Mouse (Mus musculus): ENCODE data around the gene Ube2e3. TPM values are rescaled to one million over a fixed set of nuclear protein-coding genes. Genes with fewer than 3 reads are reported as not detected.
A peak's percentile ranks its signal among the peaks of the same experiment; 100 is the strongest.

The Ube2e3 gene
- 95.8 and 110 TPM in 2 replicates for polyA plus RNA-seq (2015; fragmentation: Nextera tagmentation; extraction: Ambion mirVana)

DNA sequence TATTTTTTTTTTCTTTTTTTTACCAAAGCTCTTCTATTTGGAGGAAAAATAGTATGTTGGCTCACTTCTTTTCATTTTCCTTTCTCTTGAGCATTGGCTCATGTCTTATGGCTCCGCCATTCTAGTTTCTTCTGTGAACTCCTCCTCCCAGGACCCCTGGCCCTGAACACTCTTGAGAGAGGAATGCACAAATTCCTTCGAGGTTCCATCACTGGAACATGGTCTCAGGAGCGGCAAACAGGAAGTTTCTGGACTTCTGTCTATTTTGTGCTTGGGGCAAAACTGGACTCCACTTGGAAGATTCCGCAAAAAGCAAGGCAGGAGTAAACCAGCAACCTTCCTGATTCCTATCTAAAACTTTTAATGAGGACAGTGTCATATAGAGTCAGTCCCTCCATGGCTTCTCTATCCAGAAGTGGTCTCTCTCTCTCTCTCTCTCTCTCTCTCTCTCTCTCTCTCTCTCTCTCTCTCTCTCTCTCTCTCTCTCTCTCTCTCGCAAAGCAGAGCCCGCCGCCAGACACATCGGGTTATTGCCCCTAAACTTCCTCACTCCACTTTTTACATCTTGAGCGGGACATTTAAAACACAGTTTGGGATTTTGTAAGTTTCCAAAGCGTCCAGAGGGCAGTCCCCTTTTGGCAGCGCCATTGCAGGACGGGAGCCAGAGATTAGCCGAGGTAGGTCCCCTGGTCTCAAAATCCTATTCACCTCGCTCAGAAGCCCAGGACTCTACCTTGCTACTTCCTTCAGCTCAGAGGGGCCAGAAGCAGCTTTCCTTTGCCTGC is at the start of gene Ube2e3:
Ube2e3 (plus strand) TSS at position 399 of the 785 bp plus-strand sequence.
- peak within 1 kb of the TSS; percentile 98 for H3K27ac ChIP-seq
- H3K4me3 ChIP-seq (replicated peaks), result peak within 1 kb of the TSS; percentile 66
- H3K27me3 ChIP-seq (replicated peaks), result no peaks in the 10 kb centered on the region
- WGBS, result 6% methylated on average over 14 of the region's 14 CpGs
- H3K36me3 ChIP-seq, result no peaks in the 10 kb centered on the region
- H3K4me2 ChIP-seq (replicated peaks), result peak within 1 kb of the TSS; percentile 83
- H3K9ac ChIP-seq, result peak within 1 kb of the TSS; percentile 90
- no peaks in the 10 kb centered on the region for H3K9me3 ChIP-seq
- peaks cover 11% of the 10 kb centered on the region; the same call in 1 of the 2 replicates for H3K4me1 ChIP-seq (replicated peaks)
- ATAC-seq, result peak; percentile 6

DNA sequence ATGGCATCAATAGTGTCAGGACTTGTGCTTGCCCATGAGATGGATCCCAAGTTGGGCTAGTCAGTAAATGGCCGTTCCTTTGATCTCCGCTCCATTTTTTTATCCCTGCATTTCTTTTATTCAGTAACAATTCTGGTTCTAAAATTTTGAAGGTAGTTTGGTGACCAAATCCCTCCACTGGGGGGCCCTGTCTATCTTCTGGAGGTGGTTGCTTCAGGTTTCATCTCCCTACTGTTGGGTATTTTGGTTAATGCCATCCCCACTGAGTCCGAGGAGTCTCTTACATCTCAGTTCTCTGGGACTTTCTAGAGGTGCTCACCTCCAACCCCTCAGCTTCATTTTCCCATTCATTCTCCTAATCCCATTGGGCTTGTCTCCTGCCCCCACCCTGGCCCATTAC is 38.0 kb upstream of the Ube2e3 start:
- Histone ChIP-seq H3K36me3 (no peaks in the 10 kb centered on the region), H3K4me3 (replicated peaks) (no peak overlapping the region), H3K9ac (no peak overlapping the region), H3K27me3 (replicated peaks) (no peaks in the 10 kb centered on the region), H3K27ac (no peak overlapping the region), H3K4me2 (replicated peaks) (no peak overlapping the region), H3K9me3 (no peaks in the 10 kb centered on the region), H3K4me1 (replicated peaks) (no peaks in the 10 kb centered on the region)
- ATAC-seq, result no peak
- WGBS, result 91% methylated on average over 3 of the region's 3 CpGs

DNA sequence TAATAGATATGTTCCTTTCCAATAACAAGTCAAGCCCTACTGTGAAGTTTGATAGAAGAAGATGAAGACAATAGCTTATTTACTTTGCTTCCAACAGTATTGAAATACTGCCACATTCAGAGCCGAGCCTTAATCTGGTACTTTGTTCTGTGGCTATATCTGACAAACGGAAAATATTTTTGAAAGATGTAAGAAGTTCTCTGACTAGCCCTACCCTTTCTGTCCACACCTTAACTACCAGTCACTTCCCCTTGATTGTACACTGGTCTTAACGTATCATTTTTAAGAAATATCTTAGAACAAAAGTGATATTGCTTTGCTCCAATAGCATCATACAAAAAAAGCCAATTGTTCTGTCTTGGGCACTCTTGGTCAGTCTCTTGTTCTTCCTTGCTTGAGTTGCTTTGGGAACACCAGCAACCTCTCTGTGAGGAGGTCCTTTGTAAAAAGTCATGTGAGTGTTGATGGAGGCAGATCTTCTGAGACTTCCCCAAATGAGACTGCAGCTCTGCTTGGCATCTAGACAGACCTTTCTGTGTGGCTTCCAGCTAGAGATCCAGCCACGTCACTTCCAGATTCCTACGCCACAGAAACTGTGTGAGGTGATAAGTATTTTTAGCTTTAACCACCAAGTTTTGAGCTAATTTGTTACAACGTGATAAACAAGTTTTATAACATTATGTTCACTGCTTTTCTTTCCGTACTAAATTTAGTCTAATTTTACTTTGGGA is 26.3 kb upstream of the Ube2e3 start:
- no peak overlapping the region for H3K4me2 ChIP-seq (replicated peaks)
- no peak overlapping the region for H3K9ac ChIP-seq
- no peak for ATAC-seq
- H3K9me3 ChIP-seq, result no peaks in the 10 kb centered on the region
- H3K27me3 ChIP-seq (replicated peaks), result no peaks in the 10 kb centered on the region
- H3K36me3 ChIP-seq, result no peaks in the 10 kb centered on the region
- no peak overlapping the region for H3K27ac ChIP-seq
- 89% methylated on average over 7 of the region's 7 CpGs for WGBS
- no peak overlapping the region for H3K4me3 ChIP-seq (replicated peaks)
- H3K4me1 ChIP-seq (replicated peaks), result no peaks in the 10 kb centered on the region

DNA sequence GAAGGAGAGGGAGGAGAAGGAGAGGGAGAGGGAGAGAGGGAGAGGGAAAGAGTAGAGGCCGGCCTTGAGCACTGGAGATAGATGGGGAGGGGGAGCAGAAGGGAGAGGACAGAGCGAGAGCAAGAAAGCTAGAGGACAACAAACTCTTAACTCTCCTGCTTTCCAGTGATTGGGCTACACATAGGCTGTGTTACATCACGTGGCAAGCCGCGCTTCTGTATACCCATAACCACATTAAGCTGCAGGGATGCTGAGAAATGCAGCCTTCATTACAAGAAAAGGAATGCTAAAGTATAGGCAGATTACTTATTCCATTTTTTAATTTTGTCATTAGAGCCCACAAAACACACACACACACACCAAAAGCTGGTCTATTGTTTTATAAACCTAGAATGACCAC is 23.6 kb upstream of the Ube2e3 start:
- 86% methylated on average over 5 of the region's 5 CpGs for WGBS

DNA sequence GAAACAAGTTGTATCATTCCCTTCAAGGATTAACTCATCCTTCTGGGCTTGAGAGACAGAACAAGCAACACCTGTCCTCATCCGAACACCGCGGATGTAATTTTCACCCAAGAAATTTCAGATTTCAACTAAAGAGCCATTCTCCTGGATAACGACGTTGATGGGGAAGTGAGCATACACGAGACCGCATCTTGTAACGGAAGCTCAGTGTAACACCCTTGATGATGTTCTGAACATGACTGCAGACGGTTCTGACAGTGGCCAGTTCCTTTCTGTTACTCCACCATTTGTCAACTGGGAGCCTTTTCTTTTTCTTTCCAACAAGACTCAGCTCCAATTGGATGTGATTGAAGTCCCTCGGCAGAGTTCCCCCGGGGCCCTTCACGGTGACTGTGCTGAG is 22.6 kb upstream of the Ube2e3 start:
- Histone ChIP-seq H3K36me3 (no peaks in the 10 kb centered on the region), H3K4me2 (replicated peaks) (no peak overlapping the region), H3K27me3 (replicated peaks) (no peaks in the 10 kb centered on the region), H3K9me3 (no peaks in the 10 kb centered on the region), H3K4me1 (replicated peaks) (no peaks in the 10 kb centered on the region), H3K9ac (no peak overlapping the region), H3K4me3 (replicated peaks) (no peak overlapping the region), H3K27ac (no peak overlapping the region)
- WGBS, result 92% methylated on average over 12 of the region's 12 CpGs
- ATAC-seq, result no peak

More for the DNA sequence above, 23.6 kb upstream of the Ube2e3 start:
- Histone ChIP-seq H3K36me3 (no peaks in the 10 kb centered on the region), H3K27me3 (replicated peaks) (no peaks in the 10 kb centered on the region), H3K4me2 (replicated peaks) (no peak overlapping the region), H3K9me3 (no peaks in the 10 kb centered on the region), H3K9ac (no peak overlapping the region), H3K4me3 (replicated peaks) (no peak overlapping the region), H3K27ac (no peak overlapping the region), H3K4me1 (replicated peaks) (no peaks in the 10 kb centered on the region)
- no peak for ATAC-seq

DNA sequence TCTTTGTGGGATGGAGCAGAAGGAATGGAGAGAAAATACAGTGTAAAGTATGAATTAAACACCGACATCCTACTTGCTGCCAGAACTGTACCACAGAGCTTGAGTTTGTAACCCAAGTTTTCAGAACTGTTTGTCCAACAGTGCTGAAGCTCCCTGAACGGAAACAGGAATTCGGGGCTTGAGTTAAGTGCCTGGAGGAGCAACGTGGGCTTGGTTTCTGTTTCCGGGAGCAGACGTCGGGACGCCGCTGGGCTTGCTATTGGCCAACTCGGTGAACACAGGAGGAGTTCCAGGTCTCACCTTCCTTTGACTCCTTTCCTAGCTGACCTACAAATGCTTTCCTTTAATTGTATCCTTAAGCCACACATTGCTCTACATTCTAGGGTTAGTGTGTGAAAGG is 22.2 kb upstream of the Ube2e3 start:
- Histone ChIP-seq H3K27me3 (replicated peaks) (no peaks in the 10 kb centered on the region), H3K4me2 (replicated peaks) (no peak overlapping the region), H3K36me3 (no peaks in the 10 kb centered on the region), H3K4me1 (replicated peaks) (no peaks in the 10 kb centered on the region), H3K9ac (no peak overlapping the region), H3K9me3 (no peaks in the 10 kb centered on the region), H3K4me3 (replicated peaks) (no peak overlapping the region), H3K27ac (no peak overlapping the region)
- no peak for ATAC-seq
- WGBS, result 78% methylated on average over 10 of the region's 10 CpGs

DNA sequence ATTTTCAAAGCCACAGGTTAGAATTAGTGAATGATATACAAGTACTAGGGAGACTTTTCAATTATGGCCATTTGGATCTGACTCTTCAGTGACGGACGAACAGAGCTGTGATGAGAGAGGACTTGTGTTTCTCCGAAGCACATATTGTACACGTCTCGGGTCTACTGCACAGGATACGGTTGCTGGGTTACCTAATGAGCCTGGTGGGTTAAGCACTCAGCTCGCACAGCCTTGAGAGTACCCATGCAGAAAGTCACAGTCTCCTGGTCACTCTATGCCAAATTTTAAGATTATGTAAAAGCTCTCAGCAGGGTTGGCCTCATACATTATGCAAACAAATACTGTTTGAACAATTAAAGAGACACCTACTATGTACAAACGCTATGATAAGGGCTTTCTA is 13.6 kb upstream of the Ube2e3 start:
- ATAC-seq, result no peak
- Histone ChIP-seq H3K4me1 (replicated peaks) (no peaks in the 10 kb centered on the region), H3K4me3 (replicated peaks) (no peak overlapping the region), H3K4me2 (replicated peaks) (no peak overlapping the region), H3K9me3 (no peaks in the 10 kb centered on the region), H3K27ac (no peak overlapping the region), H3K27me3 (replicated peaks) (no peaks in the 10 kb centered on the region), H3K9ac (no peak overlapping the region), H3K36me3 (no peaks in the 10 kb centered on the region)
- WGBS, result 83% methylated on average over 8 of the region's 8 CpGs

DNA sequence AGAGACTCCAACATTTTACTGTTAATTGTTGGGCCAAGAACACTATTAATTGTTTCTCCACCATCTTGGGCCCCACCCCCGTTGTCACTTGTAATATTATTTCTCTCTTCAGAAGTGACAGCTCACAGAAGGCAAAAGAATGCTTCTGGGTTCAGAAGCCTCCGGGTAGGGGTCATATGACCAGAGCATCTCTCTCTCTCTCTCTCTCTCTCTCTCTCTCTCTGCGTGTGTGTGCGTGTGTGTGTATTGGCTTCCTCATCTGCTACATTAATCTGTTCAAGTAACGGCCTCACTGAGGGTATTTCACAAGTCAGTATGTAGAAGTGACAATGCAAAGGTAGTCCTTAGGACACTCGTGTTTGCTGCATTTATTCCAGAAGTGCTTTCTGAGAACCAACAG is 9.3 kb upstream of the Ube2e3 start:
- 73% methylated on average over 6 of the region's 6 CpGs for WGBS
- H3K4me3 ChIP-seq (replicated peaks), result no peak overlapping the region

DNA sequence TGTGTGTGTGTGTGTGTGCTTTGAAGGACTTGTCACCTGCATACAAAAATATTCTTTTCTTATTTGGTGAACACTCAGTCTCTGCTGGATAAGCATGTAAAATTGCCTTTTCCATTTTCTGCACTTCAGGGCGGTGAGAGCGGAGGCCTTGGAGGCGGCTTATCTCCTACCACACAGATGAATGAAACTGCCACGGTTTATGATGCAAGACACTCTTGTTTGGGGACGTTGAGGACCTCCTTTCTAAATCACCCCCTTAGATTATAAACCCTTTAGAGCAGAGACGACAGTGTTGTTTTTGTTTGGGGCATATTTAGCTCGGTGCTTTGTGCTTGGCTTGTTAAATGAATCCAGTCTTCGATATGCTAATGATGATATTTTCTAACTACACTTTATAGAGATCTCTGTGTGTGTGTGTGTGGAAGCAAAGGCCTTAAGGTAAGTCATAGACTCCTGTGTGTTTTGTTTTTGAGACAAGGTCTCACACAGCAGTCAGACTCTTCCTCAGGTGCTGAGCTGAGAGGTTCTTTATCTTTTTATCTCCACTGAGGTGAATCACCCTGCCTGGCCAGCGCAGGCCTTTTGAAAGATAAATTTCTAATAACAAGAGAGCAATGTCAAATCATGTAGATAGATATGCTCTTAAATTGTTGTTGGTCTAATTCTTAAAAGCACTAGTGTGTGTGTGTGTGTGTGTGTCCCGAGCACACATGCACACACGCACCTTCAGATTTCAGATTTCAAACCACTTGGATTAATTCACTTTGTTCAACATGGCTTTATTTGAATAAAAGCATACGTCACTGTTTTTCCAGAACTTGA is 8.4 kb upstream of the Ube2e3 start:
- 75% methylated on average over 12 of the region's 12 CpGs for WGBS
- Histone ChIP-seq H3K4me2 (replicated peaks) (no peak overlapping the region), H3K9ac (no peak overlapping the region), H3K4me1 (replicated peaks) (no peaks in the 10 kb centered on the region), H3K27ac (no peak overlapping the region), H3K27me3 (replicated peaks) (no peaks in the 10 kb centered on the region), H3K4me3 (replicated peaks) (no peak overlapping the region), H3K36me3 (no peaks in the 10 kb centered on the region), H3K9me3 (no peaks in the 10 kb centered on the region)
- ATAC-seq, result no peak

More for the DNA sequence above, 9.3 kb upstream of the Ube2e3 start:
- Histone ChIP-seq H3K27ac (no peak overlapping the region), H3K9me3 (no peaks in the 10 kb centered on the region), H3K4me2 (replicated peaks) (no peak overlapping the region), H3K9ac (no peak overlapping the region), H3K36me3 (no peaks in the 10 kb centered on the region), H3K4me1 (replicated peaks) (no peaks in the 10 kb centered on the region), H3K27me3 (replicated peaks) (no peaks in the 10 kb centered on the region)
- no peak for ATAC-seq

DNA sequence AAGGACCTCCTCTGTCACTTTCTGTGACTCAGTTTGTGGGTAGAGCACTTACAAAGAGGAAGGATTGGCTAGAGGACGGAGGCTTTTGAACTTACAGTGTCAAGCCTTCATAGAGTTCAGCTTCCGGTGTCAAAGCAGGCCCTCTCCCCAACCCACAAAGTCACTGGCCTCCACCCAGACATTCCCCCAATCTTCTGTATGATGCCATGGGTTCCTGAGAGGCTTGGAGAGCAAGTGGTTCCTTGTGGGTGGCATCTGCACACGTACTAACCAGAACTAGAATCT is 7.9 kb upstream of the Ube2e3 start:
- Histone ChIP-seq H3K9me3 (no peaks in the 10 kb centered on the region), H3K27ac (no peak overlapping the region), H3K36me3 (no peaks in the 10 kb centered on the region), H3K9ac (no peak overlapping the region), H3K4me3 (replicated peaks) (no peak overlapping the region), H3K4me1 (replicated peaks) (no peaks in the 10 kb centered on the region), H3K27me3 (replicated peaks) (no peaks in the 10 kb centered on the region), H3K4me2 (replicated peaks) (no peak overlapping the region)
- no peak for ATAC-seq
- 86% methylated on average over 3 of the region's 3 CpGs for WGBS

DNA sequence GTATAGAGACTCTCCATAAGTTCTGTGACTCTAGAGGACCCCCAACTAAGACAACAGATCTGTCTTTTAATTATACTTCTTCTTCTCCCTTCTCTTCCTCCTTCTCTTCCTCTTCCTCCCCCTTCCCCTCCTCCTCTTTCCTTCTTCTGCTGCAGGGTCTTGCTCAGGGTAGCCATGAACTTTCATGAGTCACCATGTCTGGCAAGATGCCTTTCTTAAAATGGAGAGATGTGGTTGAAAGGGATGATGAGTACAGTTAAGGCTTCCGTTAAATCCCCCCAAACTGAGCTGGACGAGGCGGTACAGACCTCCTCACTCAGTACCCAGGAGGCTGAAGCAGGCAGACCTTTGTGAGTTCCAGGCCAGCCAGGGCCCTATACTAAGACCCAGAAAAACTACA is 3.8 kb upstream of the Ube2e3 start:
- no peak overlapping the region for H3K27ac ChIP-seq
- no peak overlapping the region for H3K9ac ChIP-seq
- H3K9me3 ChIP-seq, result no peaks in the 10 kb centered on the region
- no peak overlapping the region for H3K4me2 ChIP-seq (replicated peaks)
- no peaks in the 10 kb centered on the region for H3K4me1 ChIP-seq (replicated peaks)
- no peak overlapping the region for H3K4me3 ChIP-seq (replicated peaks)
- 94% methylated on average over 3 of the region's 3 CpGs for WGBS
- H3K27me3 ChIP-seq (replicated peaks), result no peaks in the 10 kb centered on the region
- H3K36me3 ChIP-seq, result no peaks in the 10 kb centered on the region
- ATAC-seq, result no peak

DNA sequence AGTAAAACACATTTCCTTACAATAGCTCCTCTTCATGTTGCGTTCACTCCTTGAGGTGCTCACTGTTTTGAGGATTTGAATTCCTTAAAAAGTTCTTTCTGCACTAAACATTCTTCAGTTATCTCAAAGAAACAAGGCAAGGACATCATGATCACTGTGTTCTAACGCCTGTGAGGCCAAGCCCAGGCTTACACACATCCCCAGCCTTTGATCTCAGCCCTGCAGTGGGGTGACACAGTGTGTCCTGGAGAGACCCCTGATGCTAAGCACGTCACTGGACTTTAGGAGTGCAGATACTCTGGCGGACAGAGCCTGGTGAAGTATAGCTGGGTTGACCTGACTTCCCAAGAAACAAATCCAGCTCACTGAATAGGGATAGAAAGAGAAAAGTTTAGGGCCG is 3.1 kb upstream of the Ube2e3 start:
- Histone ChIP-seq H3K36me3 (no peaks in the 10 kb centered on the region), H3K4me3 (replicated peaks) (no peak overlapping the region), H3K27ac (no peak overlapping the region), H3K27me3 (replicated peaks) (no peaks in the 10 kb centered on the region), H3K9ac (no peak overlapping the region), H3K4me1 (replicated peaks) (no peaks in the 10 kb centered on the region), H3K4me2 (replicated peaks) (no peak overlapping the region), H3K9me3 (no peaks in the 10 kb centered on the region)
- ATAC-seq, result no peak
- 77% methylated on average over 5 of the region's 5 CpGs for WGBS
